In the genomic region with DNA sequence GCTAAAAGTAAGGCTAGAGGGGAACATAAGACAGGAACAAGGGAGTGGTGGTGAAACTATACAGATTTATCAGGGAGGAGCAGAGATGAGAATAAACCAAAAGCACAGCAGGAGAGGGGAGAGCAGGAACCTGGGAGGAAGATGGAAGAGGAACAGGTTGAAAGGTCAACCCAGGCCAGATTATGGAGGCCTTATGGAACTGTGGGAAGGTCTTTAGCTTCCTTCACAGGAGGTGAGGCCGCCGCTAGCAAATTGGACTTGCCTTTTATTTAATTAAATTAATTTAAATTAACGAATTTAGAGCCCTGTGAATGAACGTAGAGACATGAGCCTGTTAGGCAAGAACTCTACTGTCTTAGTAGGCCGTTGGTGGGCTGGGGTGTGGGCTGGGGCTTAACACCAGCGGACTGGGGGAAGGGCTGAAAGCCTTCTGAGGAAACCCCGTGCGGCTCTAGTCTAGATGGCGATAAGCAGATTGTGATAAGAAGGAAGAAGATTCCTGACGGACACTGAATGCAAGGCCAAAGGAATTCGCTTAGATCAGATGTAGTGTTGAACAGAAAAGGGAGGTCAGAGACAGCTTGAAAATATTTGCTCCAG, we compare ENCODE assay signal across 1 mouse cellular context.
TF ChIP-seq lines count a peak whose summit lies in the region.

No protein-coding gene starts in this region.

TF ChIP-seq in CH12.LX, 34 proteins besides CTCF, POLR2A, EP300 and RAD21 (continued from another document):
- TF ChIP-seq PAX5 (IDR thresholded peaks at IDR 0.05; ENCODE audit: low read length) (no peak), SIN3A (IDR thresholded peaks at IDR 0.05; ENCODE audit: low read length) (no peak), POLR2AphosphoS2 (IDR thresholded peaks at IDR 0.05; ENCODE audit: low read depth, low read length) (no peak), IRF4 (IDR thresholded peaks at IDR 0.05; ENCODE audit: low read depth, low read length) (no peak), ZMIZ1 (IDR thresholded peaks at IDR 0.05; ENCODE audit: low read depth, low read length) (no peak), ETS1 (conservative IDR thresholded peaks at IDR 0.05; ENCODE audit: low read depth, low read length) (no peak), RCOR1 (conservative IDR thresholded peaks at IDR 0.05; ENCODE audit: low read depth, low read length) (no peak)
